Mouse (Mus musculus) WW6 (cell line): Measurements from ENCODE around the gene Ctu2.

Experiments
- DNase-seq: peaks from one replicate; pipeline ENCODE4 v3.0.0-alpha.2; 2013; ENCODE audit warnings: low read depth, low spot score

Gene Ctu2

GRCm38 (mm10) chr8:122475580-122476320 is at the start of gene Ctu2, which contains the start of gene Rnf166:
TSS of gene Ctu2 (plus strand) at chr8:122476143.
TSS of gene Rnf166 (minus strand) at chr8:122476064.
- peak; percentile 89 for DNase-seq

- DNase-seq: no peak
These were observed 49.8 kb upstream of the Ctu2 start for GRCm38 (mm10) chr8:122426145-122426544.

- DNase-seq: no peak
These were observed 48.3 kb upstream of the Ctu2 start for GRCm38 (mm10) chr8:122427607-122428006.

GRCm38 (mm10) chr8:122428163-122428562 is 47.8 kb upstream of the Ctu2 start:
- DNase-seq: no peak

- no peak for DNase-seq
These were observed 45.8 kb upstream of the Ctu2 start for GRCm38 (mm10) chr8:122430058-122430636.

- no peak for DNase-seq
These were observed 45.3 kb upstream of the Ctu2 start for GRCm38 (mm10) chr8:122430646-122431045.

- no peak for DNase-seq
These were observed 44.1 kb upstream of the Ctu2 start for GRCm38 (mm10) chr8:122431694-122432442.

GRCm38 (mm10) chr8:122432443-122433268 is 43.3 kb upstream of the Ctu2 start, which contains the start of gene Cyba:
TSS of gene Cyba (minus strand) at chr8:122432930.
- no peak for DNase-seq

GRCm38 (mm10) chr8:122433269-122433905 is 42.6 kb upstream of the Ctu2 start:
- no peak for DNase-seq

GRCm38 (mm10) chr8:122435375-122435774 is 40.6 kb upstream of the Ctu2 start:
- no peak for DNase-seq

- no peak for DNase-seq
These were observed 39.8 kb upstream of the Ctu2 start for GRCm38 (mm10) chr8:122436146-122436545.

- no peak for DNase-seq
These were observed 39.3 kb upstream of the Ctu2 start for GRCm38 (mm10) chr8:122436586-122437125.

- no peak for DNase-seq
These were observed 38.1 kb upstream of the Ctu2 start for GRCm38 (mm10) chr8:122437708-122438331.

GRCm38 (mm10) chr8:122439336-122439735 is 36.6 kb upstream of the Ctu2 start:
- DNase-seq: no peak

- DNase-seq: no peak
These were observed 34.6 kb upstream of the Ctu2 start for GRCm38 (mm10) chr8:122441326-122441725.

GRCm38 (mm10) chr8:122442356-122442755 is 33.6 kb upstream of the Ctu2 start:
- no peak for DNase-seq

GRCm38 (mm10) chr8:122442781-122443180 is 33.2 kb upstream of the Ctu2 start:
- DNase-seq: no peak

- peak; percentile 98 for DNase-seq
These were observed 32.5 kb upstream of the Ctu2 start, which contains the start of gene Mvd for GRCm38 (mm10) chr8:122443262-122444006. TSS of gene Mvd (minus strand) at chr8:122443422.

GRCm38 (mm10) chr8:122444058-122444748 is 31.7 kb upstream of the Ctu2 start:
- DNase-seq: no peak
